Mouse (Mus musculus): ENCODE results near the gene Otub1. TPM values are rescaled to one million over a fixed set of nuclear protein-coding genes. Genes with fewer than 3 reads are reported as not detected.

Otub1 gene
- polyA plus RNA-seq, 1 experiment from 2014 or later: 262 TPM

DNA sequence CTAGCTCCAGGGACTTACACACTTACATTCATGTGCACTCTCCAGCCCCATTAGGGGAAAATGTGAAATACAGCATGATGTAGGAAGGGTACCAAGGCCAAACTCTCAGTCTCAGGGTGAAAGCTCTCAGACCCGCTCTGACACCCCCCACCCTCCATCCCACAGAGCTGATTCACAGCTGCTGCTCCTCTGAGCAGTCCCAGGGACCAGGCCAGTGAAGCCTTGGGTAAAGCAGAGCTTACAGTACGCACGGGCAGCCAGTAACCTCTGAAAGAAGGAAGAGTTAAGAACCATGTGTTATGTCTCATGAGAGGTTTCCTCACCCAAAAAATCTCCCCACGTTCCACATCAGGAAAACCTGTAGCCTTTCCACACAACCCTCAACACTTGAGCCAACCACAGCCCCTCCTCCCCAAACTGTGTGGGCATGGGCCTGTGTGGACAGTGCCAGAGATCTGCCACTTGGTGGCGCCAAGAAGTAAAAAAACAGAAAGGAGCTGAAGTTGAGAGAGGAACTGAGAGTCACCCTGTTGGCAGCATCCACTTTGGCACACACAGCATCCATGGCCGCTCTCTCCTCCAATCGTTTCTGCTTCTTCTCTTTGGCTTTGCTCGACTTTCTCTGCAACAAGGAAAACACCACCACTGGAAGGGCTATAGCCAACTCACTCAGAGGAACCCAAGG, 28.6 kb upstream of the Otub1 start:
- Histone ChIP-seq H3K4me2 (ENCODE audit: low read length) (no peak overlapping the region), H3K27ac (ENCODE audit: low read depth, low read length) (no peak overlapping the region), H3K9me3 (replicated peaks; ENCODE audit: control insufficient read depth, low read length) (no peaks in the 10 kb centered on the region), H3K4me1 (ENCODE audit: control insufficient read depth, insufficient read depth, low read length) (peaks cover under 1% of the 10 kb centered on the region), H3K36me3 (ENCODE audit: control insufficient read depth, insufficient read depth, low read length) (peaks cover 50% of the 10 kb centered on the region), H3K27me3 (replicated peaks; ENCODE audit: control insufficient read depth, insufficient read depth, low read length) (no peaks in the 10 kb centered on the region), H3K9ac (ENCODE audit: low read length) (no peak overlapping the region), H3K4me3 (ENCODE audit: low read depth, low read length) (no peak overlapping the region)
- peak; percentile 89 for DNase-seq (ENCODE audit: low spot score)
- WGBS: 50% methylated on average over 8 of the region's 8 CpGs
- ATAC-seq: peak; percentile 92

DNA sequence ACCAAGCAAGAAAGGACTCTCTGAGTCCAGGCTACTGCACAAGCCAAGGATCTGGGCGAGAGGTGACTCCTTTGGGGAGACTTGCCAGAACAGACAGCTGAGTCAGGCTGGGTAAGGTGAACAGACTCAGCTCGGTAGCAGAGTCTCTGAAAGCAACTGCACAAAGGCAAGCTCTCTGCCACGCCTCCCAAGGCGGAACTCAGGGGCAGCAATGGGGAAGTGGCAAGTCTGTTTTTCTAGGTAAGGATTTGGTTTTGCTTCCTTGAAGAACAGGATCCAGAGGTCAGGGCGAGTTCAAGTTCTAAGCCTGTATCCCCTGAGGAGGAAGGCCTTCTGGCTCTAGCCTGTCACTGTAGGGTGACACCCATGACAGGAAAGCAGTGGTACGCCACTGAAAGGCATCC, 20.4 kb upstream of the Otub1 start:
- DNase-seq (ENCODE audit: low spot score) (no peak), ATAC-seq (no peak)
- H3K4me3 ChIP-seq (ENCODE audit: low read depth, low read length): no peak overlapping the region
- H3K9me3 ChIP-seq (replicated peaks; ENCODE audit: control insufficient read depth, low read length): no peaks in the 10 kb centered on the region
- no peak overlapping the region for H3K9ac ChIP-seq (ENCODE audit: low read length)
- no peaks in the 10 kb centered on the region for H3K27me3 ChIP-seq (replicated peaks; ENCODE audit: control insufficient read depth, insufficient read depth, low read length)
- H3K27ac ChIP-seq (ENCODE audit: low read depth, low read length): no peak overlapping the region
- no peak overlapping the region for H3K4me2 ChIP-seq (ENCODE audit: low read length)
- H3K4me1 ChIP-seq (ENCODE audit: control insufficient read depth, insufficient read depth, low read length): no peaks in the 10 kb centered on the region
- H3K36me3 ChIP-seq (ENCODE audit: control insufficient read depth, insufficient read depth, low read length): peaks cover 55% of the 10 kb centered on the region
- WGBS: 79% methylated on average over 6 of the region's 6 CpGs

DNA sequence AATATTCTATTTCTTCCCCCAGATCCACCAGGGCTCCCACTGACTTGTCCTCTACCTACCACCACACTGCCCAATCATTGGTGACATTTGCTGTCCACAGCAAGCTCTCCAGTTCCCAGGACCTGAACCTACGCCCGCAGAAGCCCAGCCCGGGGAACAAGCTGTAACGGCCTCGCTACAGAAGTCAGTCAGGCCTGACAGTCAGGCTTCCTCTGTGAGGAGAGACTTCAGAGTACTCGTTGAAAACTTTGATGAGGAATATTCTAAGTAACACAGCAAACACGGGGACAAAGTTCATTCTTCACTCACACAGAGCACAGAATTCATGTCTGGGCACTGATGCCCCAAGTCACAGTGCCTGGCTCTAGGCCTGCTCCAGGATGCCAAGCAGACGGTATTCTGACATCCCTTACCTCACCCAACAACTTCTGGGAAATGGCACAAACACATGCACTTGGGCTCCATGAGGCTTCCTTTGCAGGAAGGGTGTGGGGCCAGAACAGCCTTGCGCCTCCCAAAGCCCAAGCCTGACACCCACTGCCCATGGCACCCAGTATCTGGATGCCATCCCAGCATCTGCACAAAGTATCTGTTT, 19.1 kb upstream of the Otub1 start:
- 88% methylated on average over 9 of the region's 9 CpGs for WGBS
- Histone ChIP-seq H3K4me2 (ENCODE audit: low read length) (no peak overlapping the region), H3K9ac (ENCODE audit: low read length) (no peak overlapping the region), H3K27ac (ENCODE audit: low read depth, low read length) (no peak overlapping the region), H3K4me3 (ENCODE audit: low read depth, low read length) (no peak overlapping the region), H3K27me3 (replicated peaks; ENCODE audit: control insufficient read depth, insufficient read depth, low read length) (no peaks in the 10 kb centered on the region), H3K36me3 (ENCODE audit: control insufficient read depth, insufficient read depth, low read length) (peaks cover 42% of the 10 kb centered on the region), H3K9me3 (replicated peaks; ENCODE audit: control insufficient read depth, low read length) (no peaks in the 10 kb centered on the region), H3K4me1 (ENCODE audit: control insufficient read depth, insufficient read depth, low read length) (no peaks in the 10 kb centered on the region)
- ATAC-seq (no peak), DNase-seq (ENCODE audit: low spot score) (no peak)

DNA sequence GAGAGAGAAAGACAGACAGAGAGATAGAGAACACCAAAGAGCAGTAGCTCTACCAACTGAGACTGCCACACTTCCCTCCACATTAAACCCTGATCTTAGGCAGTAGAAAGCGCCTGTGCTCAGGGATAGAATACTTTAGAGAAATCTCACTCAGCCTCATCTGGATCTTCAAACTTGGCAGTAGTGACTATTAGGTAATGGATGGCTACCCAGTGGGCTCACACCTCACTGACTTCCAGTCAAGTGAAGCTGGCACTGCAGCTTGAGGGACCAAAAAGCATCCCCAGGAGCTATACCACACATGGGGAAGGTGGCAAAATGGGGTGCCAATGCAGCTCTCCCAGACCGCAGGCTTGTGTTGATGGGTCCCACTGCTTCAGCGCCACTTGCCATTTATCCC, 18.1 kb upstream of the Otub1 start:
- H3K9me3 ChIP-seq (replicated peaks; ENCODE audit: control insufficient read depth, low read length): no peaks in the 10 kb centered on the region
- H3K36me3 ChIP-seq (ENCODE audit: control insufficient read depth, insufficient read depth, low read length): peaks cover 33% of the 10 kb centered on the region
- H3K4me2 ChIP-seq (ENCODE audit: low read length): no peak overlapping the region
- H3K9ac ChIP-seq (ENCODE audit: low read length): no peak overlapping the region
- DNase-seq (ENCODE audit: low spot score): no peak
- 91% methylated on average over 3 of the region's 3 CpGs for WGBS
- no peaks in the 10 kb centered on the region for H3K4me1 ChIP-seq (ENCODE audit: control insufficient read depth, insufficient read depth, low read length)
- no peak overlapping the region for H3K4me3 ChIP-seq (ENCODE audit: low read depth, low read length)
- H3K27me3 ChIP-seq (replicated peaks; ENCODE audit: control insufficient read depth, insufficient read depth, low read length): no peaks in the 10 kb centered on the region
- ATAC-seq: no peak
- H3K27ac ChIP-seq (ENCODE audit: low read depth, low read length): no peak overlapping the region

DNA sequence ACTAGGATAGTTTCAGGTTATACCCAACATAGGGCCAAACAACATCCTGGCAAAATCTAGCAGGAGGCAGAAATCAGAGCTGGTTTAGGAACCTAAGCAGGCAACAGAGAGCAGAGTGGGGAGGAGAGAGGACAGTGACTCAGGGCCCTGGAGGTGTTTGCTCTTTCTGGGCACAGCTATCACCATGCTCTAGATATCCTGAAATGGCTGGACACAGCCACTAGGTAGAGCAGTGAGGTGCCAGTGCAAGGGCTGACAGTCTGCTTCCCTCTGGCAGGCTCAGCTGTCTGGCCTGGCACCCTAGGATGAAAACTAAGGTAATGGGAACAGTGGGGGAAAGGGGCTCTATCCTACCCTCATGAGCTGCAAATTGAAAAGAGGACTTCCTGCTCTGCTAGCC, 17.4 kb upstream of the Otub1 start:
- Histone ChIP-seq H3K27ac (ENCODE audit: low read depth, low read length) (no peak overlapping the region), H3K4me2 (ENCODE audit: low read length) (no peak overlapping the region), H3K27me3 (replicated peaks; ENCODE audit: control insufficient read depth, insufficient read depth, low read length) (no peaks in the 10 kb centered on the region), H3K4me3 (ENCODE audit: low read depth, low read length) (no peak overlapping the region), H3K9me3 (replicated peaks; ENCODE audit: control insufficient read depth, low read length) (no peaks in the 10 kb centered on the region), H3K4me1 (ENCODE audit: control insufficient read depth, insufficient read depth, low read length) (no peaks in the 10 kb centered on the region), H3K9ac (ENCODE audit: low read length) (no peak overlapping the region), H3K36me3 (ENCODE audit: control insufficient read depth, insufficient read depth, low read length) (peaks cover 27% of the 10 kb centered on the region)
- no peak for DNase-seq (ENCODE audit: low spot score)
- no peak for ATAC-seq

DNA sequence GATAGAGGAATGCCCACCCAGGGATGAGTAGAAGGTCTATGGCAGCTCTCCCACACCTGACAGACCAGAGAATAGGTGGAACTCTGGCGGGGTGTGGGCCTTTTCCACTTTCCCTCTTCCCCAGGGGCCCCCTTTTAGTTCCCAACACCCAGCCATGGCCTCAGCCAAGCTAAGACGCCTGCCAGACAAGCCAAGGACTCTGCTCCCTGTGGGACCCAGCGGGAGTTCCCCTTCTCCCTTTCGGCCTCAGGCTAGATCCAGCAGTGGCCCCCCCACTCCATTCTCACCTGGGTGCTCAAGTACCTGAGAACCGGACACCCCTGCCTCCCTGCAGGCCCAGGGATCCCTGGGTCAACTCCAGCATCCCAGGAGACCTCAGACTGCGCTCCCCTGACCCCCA, 16.1 kb upstream of the Otub1 start:
- Histone ChIP-seq H3K9me3 (replicated peaks; ENCODE audit: control insufficient read depth, low read length) (no peaks in the 10 kb centered on the region), H3K4me1 (ENCODE audit: control insufficient read depth, insufficient read depth, low read length) (peaks cover 2% of the 10 kb centered on the region; the same call in 1 of the 2 replicates), H3K9ac (ENCODE audit: low read length) (no peak overlapping the region), H3K36me3 (ENCODE audit: control insufficient read depth, insufficient read depth, low read length) (peaks cover 15% of the 10 kb centered on the region), H3K27me3 (replicated peaks; ENCODE audit: control insufficient read depth, insufficient read depth, low read length) (no peaks in the 10 kb centered on the region), H3K4me2 (ENCODE audit: low read length) (no peak overlapping the region), H3K4me3 (ENCODE audit: low read depth, low read length) (no peak overlapping the region), H3K27ac (ENCODE audit: low read depth, low read length) (no peak overlapping the region)
- ATAC-seq (no peak), DNase-seq (ENCODE audit: low spot score) (no peak)
- 77% methylated on average over 6 of the region's 6 CpGs for WGBS

DNA sequence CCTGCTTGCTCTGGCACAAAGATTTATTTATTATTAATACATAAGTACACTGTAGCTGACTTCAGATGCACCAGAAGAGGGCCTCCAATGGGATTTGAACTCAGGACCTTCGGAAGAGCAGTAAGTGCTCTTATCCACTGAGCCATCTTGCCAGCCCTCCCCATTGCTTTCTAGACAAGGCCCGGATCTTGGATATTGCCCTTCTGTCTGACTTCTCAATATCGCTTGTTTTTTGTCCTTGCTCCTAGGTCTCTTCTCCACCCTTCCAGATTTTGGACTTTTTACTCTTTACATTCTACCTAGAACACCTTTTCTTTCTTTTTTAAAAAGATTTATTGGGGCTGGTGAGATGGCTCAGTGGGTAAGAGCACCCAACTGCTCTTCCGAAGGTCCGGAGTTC, 12.6 kb upstream of the Otub1 start:
- WGBS: 95% methylated on average over 5 of the region's 5 CpGs
- ATAC-seq (no peak), DNase-seq (ENCODE audit: low spot score) (no peak)
- H3K9ac ChIP-seq (ENCODE audit: low read length): no peak overlapping the region
- H3K27ac ChIP-seq (ENCODE audit: low read depth, low read length): no peak overlapping the region
- H3K4me2 ChIP-seq (ENCODE audit: low read length): no peak overlapping the region
- H3K27me3 ChIP-seq (replicated peaks; ENCODE audit: control insufficient read depth, insufficient read depth, low read length): no peaks in the 10 kb centered on the region
- no peaks in the 10 kb centered on the region for H3K9me3 ChIP-seq (replicated peaks; ENCODE audit: control insufficient read depth, low read length)
- peaks cover 8% of the 10 kb centered on the region for H3K4me1 ChIP-seq (ENCODE audit: control insufficient read depth, insufficient read depth, low read length)
- H3K36me3 ChIP-seq (ENCODE audit: control insufficient read depth, insufficient read depth, low read length): peaks cover 18% of the 10 kb centered on the region
- H3K4me3 ChIP-seq (ENCODE audit: low read depth, low read length): no peak overlapping the region

DNA sequence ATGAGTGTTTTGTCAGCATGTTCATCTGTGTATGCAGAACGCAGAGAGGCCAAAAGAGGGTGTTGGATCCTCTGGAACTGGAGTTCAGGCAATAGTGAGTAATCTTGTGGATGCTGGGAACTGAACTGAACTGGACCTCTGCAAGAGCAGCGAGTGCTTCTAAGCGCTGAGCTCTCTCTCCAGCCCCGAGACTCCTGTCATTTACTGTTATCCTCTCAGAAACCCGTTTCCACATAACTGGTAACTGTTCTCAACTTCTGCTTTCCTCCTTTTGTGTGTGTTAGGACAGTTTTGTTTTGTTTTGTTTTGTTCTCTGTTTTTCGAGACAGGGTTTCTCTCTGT, 11.8 kb upstream of the Otub1 start:
- H3K9ac ChIP-seq (ENCODE audit: low read length): peak overlapping the region; percentile 40; the same call in 1 of the 2 replicates
- WGBS: 8% methylated on average over 6 of the region's 6 CpGs
- H3K9me3 ChIP-seq (replicated peaks; ENCODE audit: control insufficient read depth, low read length): no peaks in the 10 kb centered on the region
- H3K4me2 ChIP-seq (ENCODE audit: low read length): peak overlapping the region; percentile 78
- ATAC-seq: peak; percentile 16
- DNase-seq (ENCODE audit: low spot score): no peak
- peak overlapping the region; percentile 83 for H3K4me3 ChIP-seq (ENCODE audit: low read depth, low read length)
- no peak overlapping the region for H3K27ac ChIP-seq (ENCODE audit: low read depth, low read length)
- no peaks in the 10 kb centered on the region for H3K27me3 ChIP-seq (replicated peaks; ENCODE audit: control insufficient read depth, insufficient read depth, low read length)
- peaks cover 22% of the 10 kb centered on the region for H3K36me3 ChIP-seq (ENCODE audit: control insufficient read depth, insufficient read depth, low read length)
- peaks cover 8% of the 10 kb centered on the region for H3K4me1 ChIP-seq (ENCODE audit: control insufficient read depth, insufficient read depth, low read length)

DNA sequence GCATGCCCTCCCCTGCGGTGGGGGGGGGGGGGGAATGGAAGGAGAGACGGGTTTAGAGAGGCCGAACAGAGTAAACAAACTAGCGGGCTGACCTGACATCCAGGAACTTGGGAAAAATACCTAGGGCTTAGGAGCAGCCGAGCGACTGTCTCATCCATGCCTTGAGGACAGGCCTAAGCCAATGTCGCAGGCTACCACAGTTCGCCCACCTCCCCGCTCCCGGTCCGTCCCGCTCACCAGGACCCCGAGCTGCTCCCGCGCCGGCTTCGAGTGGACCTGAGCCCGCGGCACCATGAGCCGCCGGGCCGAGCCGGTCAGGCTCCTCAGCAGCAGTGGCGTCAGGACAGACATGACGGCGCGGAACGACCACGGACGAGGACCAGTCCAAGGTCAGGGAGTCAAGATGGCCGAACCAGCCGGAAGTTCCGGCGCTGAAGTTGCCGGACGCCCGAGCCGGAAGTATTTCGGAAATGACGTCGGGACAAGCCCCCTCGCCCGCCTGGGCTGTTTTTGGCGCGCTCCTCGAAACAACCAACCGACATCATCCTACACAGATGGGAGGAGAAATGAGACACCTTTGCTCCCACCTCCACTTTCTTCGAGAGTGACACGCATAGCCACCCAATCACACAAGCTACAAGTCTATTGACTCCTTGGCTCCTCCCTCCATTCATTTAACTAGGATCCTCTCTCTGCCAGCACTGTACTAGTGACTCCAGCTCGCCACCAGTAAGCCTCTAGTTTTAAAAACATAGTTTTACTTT, 11.2 kb upstream of the Otub1 start, which contains the start of gene Cox8a:
Cox8a (minus strand) TSS at position 455 of the 764 bp plus-strand sequence.
- ATAC-seq (peak; percentile 99), DNase-seq (ENCODE audit: low spot score) (peak; percentile 98)
- under 1% methylated on average over 50 of the region's 50 CpGs for WGBS
- Histone ChIP-seq H3K9me3 (replicated peaks; ENCODE audit: control insufficient read depth, low read length) (no peaks in the 10 kb centered on the region), H3K27me3 (replicated peaks; ENCODE audit: control insufficient read depth, insufficient read depth, low read length) (no peaks in the 10 kb centered on the region), H3K4me1 (ENCODE audit: control insufficient read depth, insufficient read depth, low read length) (peaks cover 8% of the 10 kb centered on the region), H3K4me2 (ENCODE audit: low read length) (peak within 1 kb of the TSS; percentile 78), H3K4me3 (ENCODE audit: low read depth, low read length) (peak within 1 kb of the TSS; percentile 83), H3K36me3 (ENCODE audit: control insufficient read depth, insufficient read depth, low read length) (peaks cover 22% of the 10 kb centered on the region), H3K27ac (ENCODE audit: low read depth, low read length) (peak within 1 kb of the TSS; percentile 55; the same call in 1 of the 2 replicates), H3K9ac (ENCODE audit: low read length) (peak within 1 kb of the TSS; percentile 84)

Data from forebrain, embryonic 14.5 days (tissue).